Mouse (Mus musculus) urinary bladder, postnatal 36 days (tissue): ENCODE measurements around the gene Sgce.

ENCODE experiments used
- DNase-seq, 2 experiments: peaks; one replicate each; pipeline ENCODE4 v3.0.0; 2022; ENCODE audit warnings: low spot score in 2 of 2, mixed read lengths in 1 of 2

Gene Sgce

DNA sequence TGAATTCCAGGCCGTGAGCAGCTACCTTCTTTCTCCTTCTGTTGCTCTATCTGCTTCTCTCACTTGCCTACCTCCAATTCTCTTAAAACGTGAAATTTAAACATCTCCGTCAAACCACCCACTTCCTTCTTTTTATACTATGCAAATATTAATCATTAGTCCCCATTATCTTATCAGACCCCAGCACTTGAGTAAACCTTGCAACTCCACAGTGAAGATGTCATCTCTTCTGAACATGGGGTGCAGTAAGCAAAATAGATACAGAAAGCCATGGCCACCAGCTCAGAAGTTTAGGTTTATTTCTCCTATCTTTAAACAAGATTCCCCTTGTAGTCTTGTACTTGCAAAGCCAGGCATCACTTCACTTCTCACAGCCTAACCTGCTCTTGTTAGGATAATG, 99.7 kb downstream of the Sgce start:
- no peak for DNase-seq

DNA sequence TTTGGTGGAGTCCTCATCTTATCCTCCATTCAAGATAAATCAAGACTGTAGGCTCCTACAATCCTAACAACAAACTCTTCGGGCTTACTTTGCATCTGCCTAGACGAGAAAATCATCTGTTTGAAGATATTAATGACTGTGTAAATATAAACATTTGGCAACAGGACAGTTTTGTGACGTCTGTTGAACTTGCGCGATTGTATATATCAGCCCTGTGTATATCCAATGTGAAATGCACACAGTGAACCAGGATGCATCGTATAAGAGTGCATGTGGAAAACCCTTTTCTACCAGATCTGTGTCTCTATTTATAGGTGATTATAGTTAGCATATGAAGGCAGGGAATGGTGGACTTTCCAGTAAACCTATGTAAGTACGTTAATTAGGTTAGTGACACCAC, 104.9 kb downstream of the Sgce start:
- no peak for DNase-seq

DNA sequence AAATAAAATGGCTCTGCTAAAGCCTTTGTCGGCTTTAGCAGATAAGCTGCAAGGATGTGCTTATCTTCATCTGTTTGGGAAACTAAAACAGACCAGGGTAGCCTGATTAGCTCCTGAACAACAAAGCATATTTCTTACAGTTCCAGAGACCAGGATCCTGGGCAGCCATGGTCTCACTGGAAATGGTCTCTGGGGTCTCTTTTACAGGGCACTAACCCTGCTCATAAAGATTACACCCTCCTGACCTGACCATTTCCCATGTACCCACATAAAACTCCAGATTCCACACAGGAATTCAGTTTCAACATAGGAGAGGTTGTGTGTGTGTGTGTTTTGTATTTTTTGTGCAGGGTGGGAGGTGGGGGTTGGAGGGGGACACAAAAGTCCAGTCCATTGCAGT, 112.2 kb downstream of the Sgce start:
- DNase-seq: no peak

DNA sequence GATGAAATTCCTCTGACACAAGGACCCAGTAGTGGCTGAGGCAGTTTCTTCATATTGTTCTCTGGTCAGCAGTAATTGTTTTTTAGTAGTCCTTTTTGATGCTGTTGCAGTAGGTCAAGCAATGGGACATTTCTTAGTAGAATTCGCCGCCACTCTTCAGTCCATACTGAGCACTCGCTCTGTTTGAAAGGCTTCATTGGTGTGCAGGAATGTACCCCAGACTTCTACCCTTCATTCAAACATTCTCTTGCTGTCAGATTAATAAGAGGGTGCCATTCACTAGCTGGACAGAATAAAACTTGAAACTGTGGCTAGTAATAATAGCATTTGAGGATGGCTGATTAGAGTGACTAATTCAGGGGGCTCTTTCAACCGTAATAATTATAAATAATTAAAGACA, 113.8 kb downstream of the Sgce start:
- no peak for DNase-seq

DNA sequence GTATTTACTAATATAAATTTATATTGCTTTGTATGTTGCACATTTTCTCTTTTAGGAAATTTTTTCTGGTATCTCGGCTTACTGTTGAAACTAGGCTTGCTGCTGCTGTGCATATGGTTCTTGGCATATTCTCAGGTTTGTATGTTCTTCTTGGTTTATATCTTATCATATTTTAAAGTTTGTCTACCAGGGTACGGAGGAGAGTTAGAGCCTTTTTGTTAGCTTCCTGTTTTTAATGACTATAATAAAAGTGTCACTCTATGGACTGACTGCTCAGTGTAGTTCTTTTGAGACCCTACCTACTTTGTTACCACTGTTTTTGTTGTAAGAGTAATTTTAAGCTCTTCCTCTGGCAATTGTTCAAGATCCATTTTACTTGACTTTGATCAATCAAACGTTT, 115.5 kb downstream of the Sgce start:
- DNase-seq: no peak
